Mouse (Mus musculus) embryo, embryonic 10.5 days (tissue): Measurements from ENCODE around the gene Polk.

Experiments used
- DNase-seq: peaks from one replicate; pipeline ENCODE4 v3.0.0-alpha.2; 2015; ENCODE audit warnings: low spot score

The Polk gene

GRCm38 (mm10) chr13:96542081-96542889 lies at the start of gene Polk, which contains the start of gene Col4a3bp:
Polk (minus strand) TSS chr13:96542579.
Col4a3bp (plus strand) TSS chr13:96542618.
- peak; percentile 98 for DNase-seq

DNA sequence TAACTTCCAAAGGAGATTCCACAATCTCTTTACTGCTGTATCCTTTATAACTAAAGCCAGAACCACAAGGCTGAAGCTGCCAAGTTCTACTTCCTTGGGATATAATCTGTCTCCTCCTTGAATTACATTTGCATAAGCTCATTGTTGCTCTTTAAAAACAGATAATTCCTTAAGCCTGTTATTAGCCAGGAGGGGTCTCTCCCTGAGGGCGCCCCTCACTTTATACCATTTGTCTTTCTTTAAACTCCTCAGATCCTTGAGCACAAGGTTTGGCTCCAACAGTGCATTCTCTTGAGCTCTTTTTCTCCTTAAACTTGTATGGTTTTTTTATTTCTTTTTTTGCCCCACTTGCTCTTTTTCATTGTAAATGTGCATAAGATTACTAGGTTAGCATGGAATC lies 46.3 kb upstream of the Polk start:
- DNase-seq, result no peak

GRCm38 (mm10) chr13:96586540-96586939 lies 44.2 kb upstream of the Polk start:
- no peak for DNase-seq

GRCm38 (mm10) chr13:96584201-96584600 lies 41.8 kb upstream of the Polk start:
- no peak for DNase-seq

- DNase-seq, result no peak
Measured at GRCm38 (mm10) chr13:96579979-96580378, 37.6 kb upstream of the Polk start.

GRCm38 (mm10) chr13:96579104-96579503 lies 36.7 kb upstream of the Polk start:
- no peak for DNase-seq

- no peak for DNase-seq
Measured at GRCm38 (mm10) chr13:96574170-96574569, 31.8 kb upstream of the Polk start.

DNA sequence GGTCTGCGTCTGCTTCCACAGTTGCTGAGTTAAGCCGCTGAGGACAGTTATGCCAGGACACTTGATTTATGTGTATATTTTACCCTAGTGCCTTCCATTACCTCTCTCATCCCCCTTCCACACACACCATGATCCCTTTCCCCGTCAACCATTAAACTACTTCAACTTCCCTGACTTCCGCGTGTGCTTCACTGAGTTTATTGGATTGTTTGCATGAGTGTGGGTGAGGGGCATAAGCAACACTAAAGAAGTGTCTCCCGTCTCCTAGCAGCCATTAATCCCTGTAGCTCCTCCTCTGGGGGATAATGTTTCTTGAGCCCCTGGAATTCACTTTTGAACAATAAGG lies 28.6 kb upstream of the Polk start:
- DNase-seq, result peak; percentile 25

GRCm38 (mm10) chr13:96570313-96571015 lies 28.1 kb upstream of the Polk start:
- no peak for DNase-seq

GRCm38 (mm10) chr13:96567977-96568376 lies 25.6 kb upstream of the Polk start:
- no peak for DNase-seq

- no peak for DNase-seq
Measured at GRCm38 (mm10) chr13:96555099-96555498, 12.7 kb upstream of the Polk start.

DNA sequence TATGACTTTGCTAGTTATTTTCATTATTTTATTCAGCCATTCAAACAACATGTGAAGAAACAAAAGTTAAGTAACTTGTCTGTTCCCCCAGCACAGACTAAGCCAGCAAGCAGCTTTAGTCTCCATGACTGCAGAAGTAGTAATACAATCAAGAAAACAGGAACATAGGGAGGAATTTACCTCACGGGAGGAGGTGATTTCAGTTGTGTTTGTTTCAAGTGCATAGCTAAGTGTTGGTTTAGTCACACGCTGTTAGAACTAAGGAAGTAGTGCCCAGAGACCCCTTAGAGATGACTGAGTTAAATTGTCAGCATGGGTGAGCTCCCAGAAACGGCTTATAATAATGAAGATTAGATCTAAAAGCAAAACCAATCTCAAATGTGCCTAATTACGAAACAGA lies 5.6 kb upstream of the Polk start:
- no peak for DNase-seq

DNA sequence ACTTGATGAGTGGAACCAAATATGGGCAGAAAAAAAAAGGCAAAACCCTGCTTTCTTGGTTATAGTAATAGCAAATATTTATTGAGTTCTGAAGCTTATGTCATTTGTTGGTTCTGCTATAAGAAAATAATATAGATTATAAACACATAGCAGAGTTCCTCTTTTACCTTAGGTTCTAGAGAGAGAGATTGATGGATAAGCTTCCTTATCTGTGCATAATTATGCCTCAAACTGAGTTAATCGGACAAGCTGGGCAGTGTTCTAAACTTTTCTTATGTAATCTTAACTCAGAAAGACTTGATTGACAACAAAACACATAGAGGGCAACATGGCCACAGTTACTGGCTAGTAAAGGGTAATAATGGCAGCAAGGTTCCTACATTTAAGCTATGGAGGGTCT lies 4.9 kb upstream of the Polk start:
- DNase-seq, result no peak

GRCm38 (mm10) chr13:96544506-96544905 lies 2.1 kb upstream of the Polk start:
- DNase-seq, result peak; percentile 32

DNA sequence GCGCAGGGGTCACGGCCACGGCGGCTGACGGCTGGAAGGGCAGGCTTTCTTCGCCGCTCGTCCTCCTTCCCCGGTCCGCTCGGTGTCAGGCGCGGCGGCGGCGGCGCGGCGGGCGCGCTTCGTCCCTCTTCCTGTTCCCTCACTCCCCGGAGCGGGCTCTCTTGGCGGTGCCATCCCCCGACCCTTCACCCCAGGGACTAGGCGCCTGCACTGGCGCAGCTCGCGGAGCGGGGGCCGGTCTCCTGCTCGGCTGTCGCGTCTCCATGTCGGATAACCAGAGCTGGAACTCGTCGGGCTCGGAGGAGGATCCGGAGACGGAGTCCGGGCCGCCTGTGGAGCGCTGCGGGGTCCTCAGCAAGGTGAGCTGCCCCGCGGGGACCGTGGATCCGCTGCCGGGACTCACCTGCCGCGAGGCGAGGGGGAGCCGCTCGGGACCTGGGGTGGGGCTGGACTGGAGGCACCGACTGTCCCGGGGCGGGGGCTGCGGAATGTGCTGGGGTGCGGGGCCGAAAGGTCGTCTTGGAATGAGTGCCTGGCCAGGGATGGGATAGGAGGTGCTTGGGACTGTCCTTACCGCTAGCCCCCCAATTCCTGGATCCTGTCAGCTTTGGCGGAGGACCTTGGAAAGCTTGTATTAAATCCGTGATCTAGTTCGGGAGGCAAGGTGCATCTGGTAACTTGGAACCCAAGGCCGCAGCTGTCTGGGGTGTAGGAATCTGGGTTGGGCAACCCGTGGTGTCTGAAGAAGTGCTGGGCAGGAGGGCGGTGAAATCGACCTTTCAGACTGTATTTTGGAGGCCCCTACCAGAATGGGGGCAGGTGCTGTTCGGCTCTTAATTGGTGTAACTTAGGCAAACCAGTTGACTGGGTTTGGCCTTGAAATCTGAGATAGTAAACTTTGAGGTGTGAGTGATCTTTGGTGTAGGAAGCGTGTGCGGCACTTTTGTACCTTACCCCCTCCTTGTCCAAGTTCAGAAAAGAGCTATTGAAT lies 817 bp upstream of the Polk start:
- DNase-seq, result peak; percentile 58

- DNase-seq, result peak; percentile 6
Measured at GRCm38 (mm10) chr13:96541381-96541780, 998 bp downstream of the Polk start.

DNA sequence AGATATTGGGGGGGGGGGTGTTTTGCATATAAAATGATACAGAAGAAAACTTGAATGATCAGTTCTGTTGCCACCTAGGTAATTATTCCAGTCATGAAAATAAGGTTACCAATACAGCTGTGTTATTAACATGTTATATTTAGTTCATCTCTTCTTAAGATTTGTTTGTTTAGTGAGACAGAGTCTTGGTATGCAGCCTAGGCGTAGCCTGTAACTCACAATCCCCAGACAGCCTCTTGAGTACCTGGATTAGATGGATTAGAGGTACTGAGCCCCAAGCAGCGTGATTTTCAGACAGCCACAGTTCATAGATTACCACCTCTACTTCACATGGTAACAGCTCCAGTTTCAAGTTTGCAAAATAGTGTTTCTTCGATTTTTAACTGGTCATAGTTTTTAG lies 4.3 kb downstream of the Polk start:
- DNase-seq, result no peak

GRCm38 (mm10) chr13:96536821-96537572 lies 5.4 kb downstream of the Polk start:
- no peak for DNase-seq

DNA sequence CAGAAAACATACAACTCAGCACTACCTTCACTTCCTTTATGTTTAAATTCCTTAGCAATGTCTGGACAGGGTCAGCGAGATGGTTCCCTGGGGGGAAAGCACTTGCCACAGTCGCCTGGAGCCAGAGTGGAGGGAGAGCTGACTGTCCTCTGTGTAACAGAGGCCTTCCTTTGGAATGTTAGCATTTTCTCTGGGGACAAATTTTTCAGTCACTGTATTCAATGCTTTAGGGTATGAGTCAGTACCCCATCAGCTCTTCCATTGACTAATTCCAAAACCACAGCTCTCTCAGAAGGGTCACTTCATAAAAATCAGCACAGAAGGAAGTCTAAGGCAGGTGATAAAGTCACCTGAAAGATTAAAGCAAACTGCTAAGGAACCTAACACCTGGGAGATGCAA lies 8.6 kb downstream of the Polk start:
- DNase-seq, result no peak

- no peak for DNase-seq
Measured at GRCm38 (mm10) chr13:96532176-96532575, 10.2 kb downstream of the Polk start.

- no peak for DNase-seq
Measured at GRCm38 (mm10) chr13:96530064-96530463, 12.3 kb downstream of the Polk start.

DNA sequence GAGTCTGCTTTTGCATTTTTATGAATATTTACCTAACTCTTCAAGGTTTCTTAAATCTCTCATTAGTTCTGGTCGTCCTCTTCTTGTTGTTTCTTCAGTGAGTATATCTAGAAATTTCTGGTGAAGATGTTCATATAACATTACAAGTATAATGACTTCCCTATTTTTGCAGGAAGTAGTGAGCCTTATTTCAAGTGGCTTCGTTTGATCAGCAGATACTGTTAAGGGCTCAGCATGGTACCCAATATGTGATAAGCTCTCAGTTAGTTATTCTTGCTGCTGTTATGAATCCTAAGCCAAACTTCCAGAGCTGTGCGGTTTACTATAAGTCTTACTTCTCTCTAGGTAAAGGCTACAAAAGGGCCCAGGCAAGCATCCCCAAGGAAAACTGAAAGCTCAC lies 12.8 kb downstream of the Polk start:
- DNase-seq, result no peak
